Mouse (Mus musculus) CH12F3 (cell line): ENCODE data around the gene Pus10.
"Not testable (repeated sequence)": the region's sequence is repeated elsewhere in the genome, so short reads cannot be mapped to it uniquely, and the experiment has no call there.

Experiments
- in situ Hi-C: fragments of 300-500 bp; cut with MboI; formaldehyde crosslinking; loops from 2 replicates; pipeline ENCODE4 v1.14.3; 2020; ENCODE audit warnings: low sequenced_read_pairs

Pus10 gene

GRCm38 (mm10) chr11:23754329-23754728, 88.9 kb downstream of the Pus10 start:
- in situ Hi-C loops: no loop called here

GRCm38 (mm10) chr11:23758218-23758617, 92.7 kb downstream of the Pus10 start:
- in situ Hi-C loops: no loop called here

- in situ Hi-C loops: no loop called here
Measured at GRCm38 (mm10) chr11:23762635-23763034, 97.2 kb downstream of the Pus10 start.

- in situ Hi-C loops: not testable (repeated sequence)
Measured at GRCm38 (mm10) chr11:23767369-23767768, 101.9 kb downstream of the Pus10 start.

GRCm38 (mm10) chr11:23767928-23768327, 102.5 kb downstream of the Pus10 start:
- in situ Hi-C loops: no loop called here

GRCm38 (mm10) chr11:23769033-23769432, 103.6 kb downstream of the Pus10 start:
- in situ Hi-C loops: no loop called here

GRCm38 (mm10) chr11:23769686-23770509, 104.4 kb downstream of the Pus10 start:
- in situ Hi-C loops: no loop called here

- in situ Hi-C loops: no loop called here
Measured at GRCm38 (mm10) chr11:23770510-23770759, 105.0 kb downstream of the Pus10 start.

- in situ Hi-C loops: no loop called here
Measured at GRCm38 (mm10) chr11:23770760-23771506, 105.5 kb downstream of the Pus10 start, which contains the start of gene Rel. Gene Rel (minus strand): TSS chr11:23770970.

GRCm38 (mm10) chr11:23771507-23772097, 106.1 kb downstream of the Pus10 start:
- in situ Hi-C loops: no loop called here

GRCm38 (mm10) chr11:23772471-23772870, 107.0 kb downstream of the Pus10 start:
- in situ Hi-C loops: no loop called here

- in situ Hi-C loops: no loop called here
Measured at GRCm38 (mm10) chr11:23778787-23779201, 113.3 kb downstream of the Pus10 start.

- in situ Hi-C loops: no loop called here
Measured at GRCm38 (mm10) chr11:23782038-23782437, 116.6 kb downstream of the Pus10 start.
